Mouse (Mus musculus): ENCODE measurements around the gene Cntnap1. TPM values are rescaled to one million over a fixed set of nuclear protein-coding genes. Genes with fewer than 3 reads are reported as not detected.

Gene Cntnap1
- polyA plus RNA-seq, 1 experiment: 89.5 TPM

DNA sequence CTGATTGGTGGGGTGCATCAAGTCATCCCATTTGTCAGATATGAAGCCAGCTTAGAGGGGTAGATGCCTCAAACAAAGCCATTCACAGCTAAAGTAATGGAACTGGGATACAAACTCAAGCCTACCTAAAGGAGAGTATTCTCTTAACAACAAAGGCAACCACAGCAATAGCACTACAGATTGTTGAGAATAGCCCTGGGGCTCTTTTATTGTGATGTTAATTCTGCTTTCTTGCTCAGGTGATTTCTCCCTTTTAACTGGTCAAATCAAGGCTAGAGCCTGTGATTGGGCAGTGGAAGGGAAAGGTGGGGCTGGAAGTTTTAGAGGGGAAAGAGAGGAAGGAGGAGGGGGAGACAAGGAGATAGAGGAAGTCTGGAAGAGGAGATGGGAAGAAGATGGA is 63.8 kb downstream of the Cntnap1 start:
- no peak overlapping the region for H3K4me3 ChIP-seq (ENCODE audit: insufficient read depth, low read length)
- H3K4me1 ChIP-seq (ENCODE audit: control insufficient read depth, insufficient read depth, low read length): no peaks in the 10 kb centered on the region
- no peak overlapping the region for H3K27ac ChIP-seq (ENCODE audit: insufficient read depth, low read length)
- TF ChIP-seq CTCF (IDR thresholded peaks at IDR 0.05; ENCODE audit: extremely low read depth, insufficient read depth, low read length) (no peak), POLR2A (IDR thresholded peaks at IDR 0.05; ENCODE audit: extremely low read depth, insufficient read depth, low read length) (no peak)

DNA sequence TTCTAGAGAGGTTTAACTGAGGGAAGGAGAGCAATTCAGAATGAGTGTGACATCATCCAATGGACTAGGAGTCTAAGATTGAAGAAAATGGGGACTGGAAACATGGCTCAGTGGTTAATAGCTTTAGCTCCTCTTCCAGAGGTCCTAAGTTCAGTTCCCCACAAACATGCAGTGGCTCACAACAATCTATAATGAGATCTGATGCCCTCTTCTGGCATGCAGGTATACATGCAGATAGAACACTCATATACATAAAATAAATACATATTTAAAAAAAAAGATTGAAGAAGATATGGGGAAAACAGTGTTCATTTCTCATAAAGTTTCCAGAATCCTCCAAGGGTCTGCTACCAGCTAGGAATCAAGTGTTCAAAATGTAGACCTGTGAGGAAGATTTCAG is 65.1 kb downstream of the Cntnap1 start:
- H3K4me1 ChIP-seq (ENCODE audit: control insufficient read depth, insufficient read depth, low read length): no peaks in the 10 kb centered on the region

DNA sequence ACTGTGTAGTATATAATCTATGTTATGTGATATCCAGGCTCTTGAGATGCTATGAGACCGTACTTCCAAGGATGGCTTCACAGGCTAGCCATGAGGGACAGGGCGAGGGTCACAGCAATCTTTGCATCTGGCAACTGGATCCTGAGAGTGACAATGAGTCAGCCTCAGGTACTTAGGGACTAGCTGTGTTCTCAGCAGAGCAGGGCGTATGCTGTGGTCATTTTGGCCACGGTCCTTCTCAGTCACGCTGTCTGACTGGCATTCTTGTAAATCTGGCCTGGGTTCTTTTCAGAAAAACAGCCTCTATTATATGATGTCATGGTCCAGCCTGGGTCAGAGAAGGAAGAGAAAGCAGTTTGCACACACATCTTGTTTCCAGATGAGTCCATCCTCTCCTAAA is 66.5 kb downstream of the Cntnap1 start:
- TF ChIP-seq POLR2A (IDR thresholded peaks at IDR 0.05; ENCODE audit: extremely low read depth, insufficient read depth, low read length) (no peak), CTCF (IDR thresholded peaks at IDR 0.05; ENCODE audit: extremely low read depth, insufficient read depth, low read length) (no peak)
- H3K4me3 ChIP-seq (ENCODE audit: insufficient read depth, low read length): no peak overlapping the region
- H3K27ac ChIP-seq (ENCODE audit: insufficient read depth, low read length): no peak overlapping the region
- H3K4me1 ChIP-seq (ENCODE audit: control insufficient read depth, insufficient read depth, low read length): no peaks in the 10 kb centered on the region

More for the DNA sequence above, 65.1 kb downstream of the Cntnap1 start:
- H3K4me3 ChIP-seq (ENCODE audit: insufficient read depth, low read length): no peak overlapping the region
- H3K27ac ChIP-seq (ENCODE audit: insufficient read depth, low read length): no peak overlapping the region
- no peak for TF ChIP-seq POLR2A (IDR thresholded peaks at IDR 0.05; ENCODE audit: extremely low read depth, insufficient read depth, low read length)
- TF ChIP-seq CTCF (IDR thresholded peaks at IDR 0.05; ENCODE audit: extremely low read depth, insufficient read depth, low read length): no peak

GRCm38 (mm10) chr11:101238071-101238647 is 67.8 kb downstream of the Cntnap1 start:
- TF ChIP-seq CTCF (IDR thresholded peaks at IDR 0.05; ENCODE audit: extremely low read depth, insufficient read depth, low read length): no peak
- TF ChIP-seq POLR2A (IDR thresholded peaks at IDR 0.05; ENCODE audit: extremely low read depth, insufficient read depth, low read length): no peak
- Histone ChIP-seq H3K4me3 (ENCODE audit: insufficient read depth, low read length) (no peak overlapping the region), H3K27ac (ENCODE audit: insufficient read depth, low read length) (no peak overlapping the region)

More at GRCm38 (mm10) chr11:101238071-101238647, 67.8 kb downstream of the Cntnap1 start:
- H3K4me1 ChIP-seq (ENCODE audit: control insufficient read depth, insufficient read depth, low read length): no peaks in the 10 kb centered on the region

Other genes starting within 250 kb of the Cntnap1 start
- 33.0 and 38.9 TPM in 2 replicates for gene Stat3, start 231.0 kb upstream of the Cntnap1 start, polyA plus RNA-seq (2012; rRNA removed)
- 20.0 and 21.1 TPM in 2 replicates for gene Cavin1, start 199.6 kb upstream of the Cntnap1 start, polyA plus RNA-seq (2012; rRNA removed)
- gene Atp6v0a1, start 161.1 kb upstream of the Cntnap1 start, polyA plus RNA-seq (2012; rRNA removed): 333 and 341 TPM in 2 replicates
- 10.3 and 10.7 TPM in 2 replicates for gene Naglu, start 100.5 kb upstream of the Cntnap1 start, polyA plus RNA-seq (2012; rRNA removed)
- 0.21 and 0.42 TPM in 2 replicates for gene Hsd17b1, start 92.1 kb upstream of the Cntnap1 start, polyA plus RNA-seq (2012; rRNA removed)
- gene Coasy, start 88.0 kb upstream of the Cntnap1 start, polyA plus RNA-seq (2012; rRNA removed): 34.4 and 35.4 TPM in 2 replicates
- gene Mlx, start 83.2 kb upstream of the Cntnap1 start, polyA plus RNA-seq (2012; rRNA removed): 46.9 and 53.1 TPM in 2 replicates
- gene Psmc3ip, start 75.1 kb upstream of the Cntnap1 start, polyA plus RNA-seq (2012; rRNA removed): 3.5 and 3.8 TPM in 2 replicates
- 63.2 and 65.7 TPM in 2 replicates for gene Retreg3, start 50.6 kb upstream of the Cntnap1 start, polyA plus RNA-seq (2012; rRNA removed)
- 15.2 and 15.3 TPM in 2 replicates for gene Tubg1, start 50.6 kb upstream of the Cntnap1 start, polyA plus RNA-seq (2012; rRNA removed)
- 57.9 and 61.0 TPM in 2 replicates for gene Tubg2, start 14.6 kb upstream of the Cntnap1 start, polyA plus RNA-seq (2012; rRNA removed)
- 15.1 and 15.8 TPM in 2 replicates for gene Plekhh3, start 828 bp downstream of the Cntnap1 start, polyA plus RNA-seq (2012; rRNA removed)
- 0.23 and 0.36 TPM in 2 replicates for gene Ccr10, start 4.9 kb downstream of the Cntnap1 start, polyA plus RNA-seq (2012; rRNA removed)
- 51.9 and 53.2 TPM in 2 replicates for gene Ezh1, start 55.9 kb downstream of the Cntnap1 start, polyA plus RNA-seq (2012; rRNA removed)
- 65.8 and 69.6 TPM in 2 replicates for gene Ramp2, start 75.5 kb downstream of the Cntnap1 start, polyA plus RNA-seq (2012; rRNA removed)
- 55.6 and 58.8 TPM in 2 replicates for gene Vps25, start 83.2 kb downstream of the Cntnap1 start, polyA plus RNA-seq (2012; rRNA removed)
- gene Wnk4, start 90.0 kb downstream of the Cntnap1 start, polyA plus RNA-seq (2012; rRNA removed): 2.5 and 3.3 TPM in 2 replicates
- gene Cntd1, start 108.5 kb downstream of the Cntnap1 start, polyA plus RNA-seq (2012; rRNA removed): 0.56 and 0.70 TPM in 2 replicates
- 150 and 156 TPM in 2 replicates for gene Coa3, start 108.6 kb downstream of the Cntnap1 start, polyA plus RNA-seq (2012; rRNA removed)
- 169 and 181 TPM in 2 replicates for gene Becn1, start 131.8 kb downstream of the Cntnap1 start, polyA plus RNA-seq (2012; rRNA removed)
- gene Psme3, start 145.7 kb downstream of the Cntnap1 start, polyA plus RNA-seq (2012; rRNA removed): 99.9 and 107 TPM in 2 replicates
- 3.7 and 4.0 TPM in 2 replicates for gene Aoc2, start 154.5 kb downstream of the Cntnap1 start, polyA plus RNA-seq (2012; rRNA removed)
- gene Aoc3, start 160.1 kb downstream of the Cntnap1 start, polyA plus RNA-seq (2012; rRNA removed): 0.64 and 0.94 TPM in 2 replicates
- gene G6pc, start 197.0 kb downstream of the Cntnap1 start, polyA plus RNA-seq (2012; rRNA removed): 0.06 TPM in 1 of 2 replicates, not detected in the other
- 51.3 and 52.7 TPM in 2 replicates for gene Aarsd1, start 247.1 kb downstream of the Cntnap1 start, polyA plus RNA-seq (2012; rRNA removed)